ENCODE assay signal across 17 mouse cellular contexts in the genomic region with DNA sequence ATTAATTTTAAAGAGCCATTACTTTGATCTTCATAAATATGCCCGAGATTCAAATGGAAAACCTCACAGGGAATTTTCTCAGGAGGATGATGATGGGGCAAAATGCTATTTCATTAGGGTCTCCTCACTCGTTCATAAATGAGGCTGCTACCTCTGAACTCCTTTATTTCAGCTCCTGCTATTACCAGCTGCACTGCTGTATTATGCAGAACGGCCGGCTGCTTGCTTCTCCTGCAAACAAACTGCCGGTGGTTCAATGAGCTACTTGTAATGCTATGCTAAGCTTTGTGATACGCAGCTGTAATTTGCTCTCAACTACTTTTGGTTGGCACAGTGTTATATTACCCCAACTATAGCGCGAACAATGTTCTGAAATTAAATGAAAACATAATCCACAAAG.
DNase-seq lines count a peak whose midpoint lies in the region; ATAC-seq and TF ChIP-seq lines count a peak whose summit lies in the region.
"Had no signal": no experiment of that assay in that cellular context is flagged by ENCODE, and none has a peak within 500 bp of the region (broad histone marks: within the 10 kb centered on the region; RNA-seq: fewer than 3 reads in every experiment).

No protein-coding gene starts in this region.

- no peak overlapping the region for H3K9ac ChIP-seq in forebrain, embryonic 14.5 days (ENCODE audit: low read length)
- H3K9ac ChIP-seq in midbrain, embryonic 13.5 days (replicated peaks) = no peak overlapping the region
- H3K9ac ChIP-seq: heart, embryonic 15.5 days; limb, embryonic 15.5 days; lung, embryonic 14.5 days had no signal

- no peaks in the 10 kb centered on the region for H3K36me3 ChIP-seq in forebrain, embryonic 14.5 days (ENCODE audit: control insufficient read depth, insufficient read depth, low read length)
- H3K36me3 ChIP-seq in midbrain, embryonic 13.5 days = no peaks in the 10 kb centered on the region
- H3K36me3 ChIP-seq: heart, embryonic 15.5 days; limb, embryonic 15.5 days had no signal

- H3K27me3 ChIP-seq in forebrain, embryonic 14.5 days (replicated peaks; ENCODE audit: control insufficient read depth, insufficient read depth, low read length) = 0 out of 2 replicates have a peak, but pooled peaks cover 4% of the 10 kb centered on the region
- H3K27me3 ChIP-seq in midbrain, embryonic 13.5 days = no peaks in the 10 kb centered on the region
- H3K27me3 ChIP-seq: heart, embryonic 15.5 days; limb, embryonic 15.5 days; megakaryocyte, embryonic 14.5 days had no signal

- H3K4me2 ChIP-seq in forebrain, embryonic 14.5 days (ENCODE audit: low read length) = peak overlapping the region; percentile 39
- H3K4me2 ChIP-seq in midbrain, embryonic 13.5 days (replicated peaks) = peak overlapping the region; percentile 36
- H3K4me2 ChIP-seq: heart, embryonic 15.5 days; limb, embryonic 15.5 days; lung, embryonic 14.5 days had no signal

- WGBS in forebrain, embryonic 14.5 days = 3% methylated on average over 8 of the region's 8 CpGs
- 23% methylated on average over 8 of the region's 8 CpGs for WGBS in midbrain, embryonic 13.5 days

- intact Hi-C loops in left cerebral cortex, adult 2 months (cut with DNase I) = no loop called here

- peak overlapping the region; percentile 60; the same call in 1 of the 2 replicates for H3K27ac ChIP-seq in forebrain, embryonic 14.5 days (ENCODE audit: low read depth, low read length)
- H3K27ac ChIP-seq in midbrain, embryonic 13.5 days = no peak overlapping the region
- no peak overlapping the region for H3K27ac ChIP-seq in left cerebral cortex, adult 2 months
- H3K27ac ChIP-seq: heart, embryonic 15.5 days; limb, embryonic 15.5 days had no signal

- no peak for TF ChIP-seq CTCF in left cerebral cortex, adult 2 months (IDR thresholded peaks at IDR 0.05)

- no peaks in the 10 kb centered on the region for H3K9me3 ChIP-seq in forebrain, embryonic 14.5 days (replicated peaks; ENCODE audit: control insufficient read depth, low read length)
- H3K9me3 ChIP-seq in midbrain, embryonic 13.5 days = no peaks in the 10 kb centered on the region
- H3K9me3 ChIP-seq: heart, embryonic 15.5 days; limb, embryonic 15.5 days; megakaryocyte, embryonic 14.5 days had no signal

- DNase-seq in right cerebral cortex, postnatal 4 days = peak; percentile 7
- DNase-seq in right cerebral cortex, postnatal 36 days (ENCODE audit: low spot score in 2 of 2) = no peak
- DNase-seq in forebrain, embryonic 14.5 days (ENCODE audit: low spot score) = peak; percentile 89
- no peak for DNase-seq in gastrocnemius, adult 18-20 months (ENCODE audit: low spot score)
- DNase-seq in left cerebral cortex, adult 2 months (ENCODE audit: extremely low spot score in 1 of 2, low spot score in 2 of 2) = no peak
- DNase-seq in ovary, adult 18-20 months (ENCODE audit: low spot score) = no peak
- DNase-seq: cerebellum, postnatal 10 days; gastrocnemius, postnatal 25 days; kidney, postnatal 36 days; lung, embryonic 14.5 days; thymus, postnatal 4 days had no signal

- no peak overlapping the region for H3K4me3 ChIP-seq in forebrain, embryonic 14.5 days (ENCODE audit: low read depth, low read length)
- H3K4me3 ChIP-seq in midbrain, embryonic 13.5 days (replicated peaks) = no peak overlapping the region
- no peak overlapping the region for H3K4me3 ChIP-seq in left cerebral cortex, adult 2 months
- H3K4me3 ChIP-seq: erythroblast, embryonic 14.5 days; heart, embryonic 15.5 days; limb, embryonic 15.5 days; megakaryocyte, embryonic 14.5 days had no signal

- peaks cover 12% of the 10 kb centered on the region for H3K4me1 ChIP-seq in forebrain, embryonic 14.5 days (ENCODE audit: control insufficient read depth, insufficient read depth, low read length)
- H3K4me1 ChIP-seq in midbrain, embryonic 13.5 days (replicated peaks) = peaks cover 14% of the 10 kb centered on the region
- H3K4me1 ChIP-seq: heart, embryonic 15.5 days; megakaryocyte, embryonic 14.5 days had no signal

- ATAC-seq in forebrain, embryonic 14.5 days = peak; percentile 88
- ATAC-seq in midbrain, embryonic 13.5 days = peak; percentile 90
- ATAC-seq: CD4-positive, CD25-positive, alpha-beta regulatory T cell, adult 4 months had no signal

Comparison
In these comparisons a context has a peak if more than half of its experiments do, and no peak if none do; other contexts are left out.
1. DNase-seq: peak in right cerebral cortex, postnatal 4 days (single experiment) and forebrain, embryonic 14.5 days (single experiment); none in right cerebral cortex, postnatal 36 days (0 of 2), gastrocnemius, adult 18-20 months (single experiment), left cerebral cortex, adult 2 months (0 of 2) and ovary, adult 18-20 months (single experiment).